In genomic region chr11:80503726-80504452, GRCm38 (mm10) we compare ENCODE assay signal across 8 mouse cellular contexts. TPM values are rescaled to one million over a fixed set of nuclear protein-coding genes. Genes with fewer than 3 reads are reported as not detected.
DNase-seq lines count a peak whose midpoint lies in the region; ATAC-seq and TF ChIP-seq lines count a peak whose summit lies in the region.

No protein-coding gene starts in this region.

- H3K4me3 ChIP-seq in bone marrow, adult 2 months (replicated peaks; ENCODE audit: control insufficient read depth, low read depth, low read length): no peak overlapping the region
- H3K4me3 ChIP-seq in forebrain, embryonic 13.5 days: no peak overlapping the region
- H3K4me3 ChIP-seq in midbrain, embryonic 16.5 days (ENCODE audit: low read depth, low read length): no peak overlapping the region
- H3K4me3 ChIP-seq in heart, adult 2 months: no peak overlapping the region

- peak; percentile 97 for ATAC-seq in forebrain, embryonic 13.5 days
- ATAC-seq in midbrain, embryonic 16.5 days: peak; percentile 94
- ATAC-seq in megakaryocyte-erythroid progenitor cell, adult 5-6 weeks (replicated peaks; ENCODE audit: low FRiP score, low TSS enrichment, poor library complexity, severe bottlenecking): no peak

- peak; percentile 77 for DNase-seq in CD4-positive helper T cell, adult 2 months (ENCODE audit: low read depth, low spot score)
- peak; percentile 95 to 96 for DNase-seq in layer of hippocampus, adult 8-10 months (ENCODE audit: low spot score in 2 of 2)
- peak; percentile 74 for DNase-seq in thymus, postnatal 25 days
- DNase-seq in heart, adult 2 months: no peak

- no peaks in the 10 kb centered on the region for H3K79me2 ChIP-seq in heart, adult 2 months (replicated peaks; ENCODE audit: control insufficient read depth, insufficient read depth, low read length)

- H3K27ac ChIP-seq in bone marrow, adult 2 months (ENCODE audit: control insufficient read depth, insufficient read depth, low read depth, low read length, poor library complexity): peak overlapping the region; percentile 46
- H3K27ac ChIP-seq in forebrain, embryonic 13.5 days: peak overlapping the region; percentile 99
- H3K27ac ChIP-seq in midbrain, embryonic 16.5 days (ENCODE audit: low read length): peak overlapping the region; percentile 100
- H3K27ac ChIP-seq in heart, adult 2 months: no peak overlapping the region

- no peak for TF ChIP-seq CTCF in bone marrow, adult 2 months (IDR thresholded peaks at IDR 0.05; ENCODE audit: control insufficient read depth, insufficient read depth, low read length)
- TF ChIP-seq CTCF in heart, adult 2 months (IDR thresholded peaks at IDR 0.05): no peak

- no peaks in the 10 kb centered on the region for H3K27me3 ChIP-seq in forebrain, embryonic 13.5 days
- no peaks in the 10 kb centered on the region for H3K27me3 ChIP-seq in midbrain, embryonic 16.5 days (ENCODE audit: control insufficient read depth, insufficient read depth, low read depth, low read length)
- no peaks in the 10 kb centered on the region for H3K27me3 ChIP-seq in heart, adult 2 months (ENCODE audit: control insufficient read depth, insufficient read depth, low read length)

- no peaks in the 10 kb centered on the region for H3K9me3 ChIP-seq in forebrain, embryonic 13.5 days (replicated peaks)
- no peaks in the 10 kb centered on the region for H3K9me3 ChIP-seq in midbrain, embryonic 16.5 days (replicated peaks; ENCODE audit: control insufficient read depth, low read length, poor library complexity, severe bottlenecking)

- peaks cover 13% of the 10 kb centered on the region; the same call in 1 of the 2 replicates for H3K4me1 ChIP-seq in bone marrow, adult 2 months (ENCODE audit: control insufficient read depth, insufficient read depth, low read length)
- H3K4me1 ChIP-seq in forebrain, embryonic 13.5 days: peaks cover 63% of the 10 kb centered on the region
- H3K4me1 ChIP-seq in midbrain, embryonic 16.5 days (ENCODE audit: control insufficient read depth, insufficient read depth, low read length): peaks cover 52% of the 10 kb centered on the region
- H3K4me1 ChIP-seq in heart, adult 2 months (ENCODE audit: control insufficient read depth, insufficient read depth, low read length): peaks cover 4% of the 10 kb centered on the region; the same call in 1 of the 2 replicates

- intact Hi-C loops in heart, adult 2 months (cut with DNase I): no loop called here

- TF ChIP-seq POLR2A in bone marrow, adult 2 months (IDR thresholded peaks at IDR 0.05; ENCODE audit: borderline replicate concordance, control insufficient read depth, low read depth, low read length): no peak
- TF ChIP-seq POLR2A in heart, adult 2 months (IDR thresholded peaks at IDR 0.05; ENCODE audit: insufficient read depth, low read depth, low read length): no peak

- H3K36me3 ChIP-seq in forebrain, embryonic 13.5 days (ENCODE audit: poor library complexity, severe bottlenecking): no peaks in the 10 kb centered on the region
- no peaks in the 10 kb centered on the region for H3K36me3 ChIP-seq in midbrain, embryonic 16.5 days (ENCODE audit: control insufficient read depth, insufficient read depth, low read length)
- no peaks in the 10 kb centered on the region for H3K36me3 ChIP-seq in heart, adult 2 months (ENCODE audit: control insufficient read depth, insufficient read depth, low read length)

- H3K9ac ChIP-seq in forebrain, embryonic 13.5 days: peak overlapping the region; percentile 56
- peak overlapping the region; percentile 68 for H3K9ac ChIP-seq in midbrain, embryonic 16.5 days (ENCODE audit: low read depth, low read length)
- no peak overlapping the region for H3K9ac ChIP-seq in heart, adult 2 months (ENCODE audit: low read depth, low read length)

- peak overlapping the region; percentile 49 for H3K4me2 ChIP-seq in forebrain, embryonic 13.5 days
- H3K4me2 ChIP-seq in midbrain, embryonic 16.5 days (ENCODE audit: low read length): peak overlapping the region; percentile 40

- 77% methylated on average over 13 of the region's 13 CpGs for WGBS in bone marrow, adult 2 months
- 9% methylated on average over 13 of the region's 13 CpGs for WGBS in forebrain, embryonic 13.5 days
- 7% methylated on average over 13 of the region's 13 CpGs for WGBS in midbrain, embryonic 16.5 days
- WGBS in heart, adult 2 months: 81% methylated on average over 13 of the region's 13 CpGs

- TF ChIP-seq EP300 in heart, adult 2 months (IDR thresholded peaks at IDR 0.05; ENCODE audit: insufficient read depth, low read depth, low read length): no peak

RNA-seq across cellular contexts. Expression of gene Cdk5r1, which starts 27.1 kb away (rescaled TPM):
- 2.4 and 3.2 TPM in 2 replicates for polyA plus RNA-seq in bone marrow, adult 2 months (2011; ENCODE audit: insufficient read depth, insufficient read length, low replicate concordance, missing spikeins)
- 67.9 and 73.9 TPM in 2 replicates for polyA plus RNA-seq in forebrain, embryonic 13.5 days (2015; fragmentation: Nextera tagmentation; extraction: Ambion mirVana)
- total RNA-seq in layer of hippocampus, adult 8-10 months (2022): 100 to 1,000 TPM; 180 to 207 (median 189) TPM
- polyA plus RNA-seq in midbrain, embryonic 16.5 days (2015; fragmentation: Nextera tagmentation; extraction: Ambion mirVana): 90.2 and 91.0 TPM in 2 replicates
- 1 to 10 TPM in 1 of 2 experiments, under 1 TPM in 1; 0.84 to 2.3 TPM for total RNA-seq in heart, adult 2 months (2021)
- 0.61 and 0.85 TPM in 2 replicates for polyA plus RNA-seq in heart, adult 2 months (2012; rRNA removed)
- 0.72 and 1.2 TPM in 2 replicates for total RNA-seq in megakaryocyte-erythroid progenitor cell, adult 5-6 weeks (2014; fragmentation: Nextera tagmentation)
- total RNA-seq in megakaryocyte-erythroid progenitor cell, adult 5-6 weeks (2017): 0.50 and 1.9 TPM in 2 replicates

Comparison
In these comparisons a context has a peak if more than half of its experiments do, and no peak if none do; other contexts are left out.
1. DNase-seq: peak in CD4-positive helper T cell, adult 2 months (single experiment), layer of hippocampus, adult 8-10 months (2 of 2) and thymus, postnatal 25 days (single experiment); none in heart, adult 2 months (0 of 2).
2. RNA of gene Cdk5r1, which starts 27.1 kb away (polyA plus RNA-seq): 90.2 to 91.0 TPM in midbrain, embryonic 16.5 days and 67.9 to 73.9 TPM in forebrain, embryonic 13.5 days; 2.4 to 3.2 TPM in bone marrow, adult 2 months and 0.61 to 0.85 TPM in heart, adult 2 months; every median in the first group is over 10 times any median in the second.